Mouse (Mus musculus) myocyte (in vitro differentiated cells): ENCODE data around the gene Scrn3.

Experiments used
- CEBPB ChIP-seq: IDR thresholded peaks from 2 replicates; pipeline ENCODE4 v1.6.1; 2011; ENCODE audit warnings: mild to moderate bottlenecking, moderate library complexity; ENCODE audit not compliant: poor library complexity, insufficient read depth, severe bottlenecking
- E2F4 ChIP-seq: IDR thresholded peaks from one replicate; pipeline ENCODE4 v1.6.1; 2011; ENCODE audit warnings: mild to moderate bottlenecking, control low read depth, moderate library complexity; ENCODE audit not compliant: insufficient read depth
- MAX ChIP-seq: IDR thresholded peaks from one replicate; pipeline ENCODE4 v1.6.1; 2011; ENCODE audit warnings: low read depth, mild to moderate bottlenecking, control low read depth
- MYOG ChIP-seq, 3 experiments: IDR thresholded peaks; one replicate each; pipeline ENCODE4 v1.6.1; 2011; ENCODE audit warnings: control low read depth in 2 of 3, low read depth in 2 of 3, mild to moderate bottlenecking in 2 of 3; ENCODE audit not compliant: insufficient read length in 2 of 3, control insufficient read depth in 1 of 3, insufficient read depth in 1 of 3
- POLR2A ChIP-seq: IDR thresholded peaks from one replicate; pipeline ENCODE4 v1.6.1; 2011; ENCODE audit warnings: low read depth, mild to moderate bottlenecking, control low read depth, moderate library complexity; ENCODE audit not compliant: insufficient read length
- POLR2AphosphoS2 ChIP-seq: IDR thresholded peaks from one replicate; pipeline ENCODE4 v1.6.1; 2011; ENCODE audit warnings: low read depth, control low read depth; ENCODE audit not compliant: insufficient read length
- REST ChIP-seq: IDR thresholded peaks from one replicate; pipeline ENCODE4 v1.6.1; 2011; ENCODE audit warnings: mild to moderate bottlenecking, control low read depth, moderate library complexity; ENCODE audit not compliant: insufficient read depth, insufficient read length
- TCF3 ChIP-seq: IDR thresholded peaks from one replicate; pipeline ENCODE4 v1.6.1; 2011; ENCODE audit warnings: low read depth, control low read depth; ENCODE audit not compliant: insufficient read length

GRCm38 (mm10) chr2:73281707-73282106, 30.7 kb upstream of the Scrn3 start:
- no peak for TF ChIP-seq POLR2A
- no peak for TF ChIP-seq MAX
- no peak for TF ChIP-seq REST
- TF ChIP-seq MYOG (IDR thresholded peaks at IDR 0.05; ENCODE audit: control insufficient read depth in 1 of 3, insufficient read depth in 1 of 3, insufficient read length in 2 of 3, low read depth in 2 of 3), result no peak
- no peak for TF ChIP-seq TCF3
- no peak for TF ChIP-seq E2F4
- no peak for TF ChIP-seq POLR2AphosphoS2
- TF ChIP-seq CEBPB, result no peak
